Mouse (Mus musculus) MEL (cell line): ENCODE results near the gene Cops7a. TPM values are rescaled to one million over a fixed set of nuclear protein-coding genes. Genes with fewer than 3 reads are reported as not detected.

Experiments used
- DNase-seq: peaks from one replicate; pipeline ENCODE4 v3.0.0; 2011; ENCODE audit warnings: low read depth, low spot score
- H3K27ac ChIP-seq: 2 replicates; pipeline ENCODE4 v1.5.1; 2012; ENCODE audit warnings: low read depth, mild to moderate bottlenecking, control low read depth, low read length, moderate library complexity; ENCODE audit not compliant: control insufficient read depth
- H3K27me3 ChIP-seq, 2 experiments: fragments of 150-350 bp in 1 of 2; sonication (generic) in 1 of 2; 2 replicates each; pipeline ENCODE4 v1.6.1; 2012; ENCODE audit warnings: low read length in 2 of 2, mild to moderate bottlenecking in 2 of 2, improper control_type of control experiment in 1 of 2, moderate library complexity in 1 of 2; ENCODE audit not compliant: insufficient read depth in 2 of 2, control insufficient read depth in 1 of 2
- H3K36me3 ChIP-seq, 2 experiments: 2 replicates each; pipeline ENCODE4 v1.6.1; 2012 to 2014; ENCODE audit warnings: low read length in 2 of 2, improper control_type of control experiment in 1 of 2, inconsistent platforms in 1 of 2, mild to moderate bottlenecking in 1 of 2; ENCODE audit not compliant: insufficient read depth in 2 of 2, control insufficient read depth in 1 of 2
- H3K4me1 ChIP-seq, 2 experiments: fragments of 150-350 bp in 1 of 2; sonication (generic) in 1 of 2; 2 replicates each; pipeline ENCODE4 v1.6.1; 2012; ENCODE audit warnings: low read length in 2 of 2, improper control_type of control experiment in 1 of 2, mild to moderate bottlenecking in 1 of 2; ENCODE audit not compliant: insufficient read depth in 2 of 2, control insufficient read depth in 1 of 2
- H3K4me3 ChIP-seq, 2 experiments: fragments of 150-350 bp in 1 of 2; sonication (generic) in 1 of 2; 2 replicates each; pipeline ENCODE4 v1.5.1; 2012; ENCODE audit warnings: low read depth in 2 of 2, low read length in 2 of 2, mild to moderate bottlenecking in 2 of 2, moderate library complexity in 2 of 2, control low read depth in 1 of 2, improper control_type of control experiment in 1 of 2; ENCODE audit not compliant: control insufficient read depth in 1 of 2, insufficient read depth in 1 of 2
- H3K79me2 ChIP-seq: 2 replicates; pipeline ENCODE4 v1.6.1; 2012; ENCODE audit warnings: mild to moderate bottlenecking, low read length, moderate library complexity; ENCODE audit not compliant: control insufficient read depth, poor library complexity, insufficient read depth
- H3K9ac ChIP-seq: 2 replicates; pipeline ENCODE4 v1.6.1; 2012; ENCODE audit warnings: low read depth, mild to moderate bottlenecking, control low read depth, low read length, moderate library complexity; ENCODE audit not compliant: control insufficient read depth, poor library complexity, severe bottlenecking
- H3K9me3 ChIP-seq: fragments of 150-350 bp; sonication (generic); replicated peaks from 2 replicates; pipeline ENCODE4 v1.6.1; 2012; ENCODE audit warnings: mild to moderate bottlenecking, low read length, improper control_type of control experiment, moderate library complexity; ENCODE audit not compliant: insufficient read depth
- CHD2 ChIP-seq: IDR thresholded peaks from 2 replicates; pipeline ENCODE4 v1.6.1; 2011; ENCODE audit warnings: low read length, improper control_type of control experiment
- ELF1 ChIP-seq: IDR thresholded peaks from 2 replicates; pipeline ENCODE4 v1.6.1; 2014; ENCODE audit warnings: low read depth, mild to moderate bottlenecking, inconsistent platforms, low read length, improper control_type of control experiment, moderate library complexity
- EP300 ChIP-seq, 2 experiments: IDR thresholded peaks; 2 replicates each; pipeline ENCODE4 v1.6.1; 2011; ENCODE audit warnings: improper control_type of control experiment in 2 of 2, low read length in 2 of 2, low read depth in 1 of 2, mild to moderate bottlenecking in 1 of 2
- ETS1 ChIP-seq: IDR thresholded peaks from 2 replicates; pipeline ENCODE4 v1.6.1; 2012; ENCODE audit warnings: low read depth, mild to moderate bottlenecking, inconsistent platforms, low read length, improper control_type of control experiment, moderate library complexity
- GABPA ChIP-seq: IDR thresholded peaks from 2 replicates; pipeline ENCODE4 v1.6.1; 2012; ENCODE audit warnings: low read depth, mild to moderate bottlenecking, inconsistent platforms, low read length, improper control_type of control experiment, moderate library complexity
- GATA1 ChIP-seq: IDR thresholded peaks from 2 replicates; pipeline ENCODE4 v1.6.1; 2011; ENCODE audit warnings: low read depth, low read length, improper control_type of control experiment
- HCFC1 ChIP-seq: IDR thresholded peaks from 2 replicates; pipeline ENCODE4 v1.6.1; 2012; ENCODE audit warnings: low read depth, mild to moderate bottlenecking, inconsistent platforms, low read length, improper control_type of control experiment, moderate library complexity
- JUND ChIP-seq: IDR thresholded peaks from 2 replicates; pipeline ENCODE4 v1.6.1; 2011; ENCODE audit warnings: low read depth, mild to moderate bottlenecking, improper control_type of control experiment, low read length
- MAFK ChIP-seq: IDR thresholded peaks from 2 replicates; pipeline ENCODE4 v1.6.1; 2011; ENCODE audit warnings: low read depth, mild to moderate bottlenecking, low read length, improper control_type of control experiment, borderline replicate concordance
- MAZ ChIP-seq: IDR thresholded peaks from 2 replicates; pipeline ENCODE4 v1.6.1; 2012; ENCODE audit warnings: low read depth, mild to moderate bottlenecking, inconsistent platforms, low read length, improper control_type of control experiment
- MXI1 ChIP-seq: IDR thresholded peaks from 2 replicates; pipeline ENCODE4 v1.6.1; 2011; ENCODE audit warnings: mild to moderate bottlenecking, low read depth, low read length, improper control_type of control experiment
- POLR2A ChIP-seq, 2 experiments: IDR thresholded peaks; 2 replicates each; pipeline ENCODE4 v1.6.1; 2011 to 2012; ENCODE audit warnings: low read length in 2 of 2, mild to moderate bottlenecking in 2 of 2, control low read depth in 1 of 2, improper control_type of control experiment in 1 of 2, low read depth in 1 of 2, moderate library complexity in 1 of 2; ENCODE audit not compliant: control insufficient read depth in 1 of 2, insufficient read depth in 1 of 2, poor library complexity in 1 of 2
- POLR2AphosphoS5 ChIP-seq: IDR thresholded peaks from 2 replicates; pipeline ENCODE4 v1.6.1; 2012; ENCODE audit warnings: low read depth, borderline replicate concordance, mild to moderate bottlenecking, inconsistent platforms, low read length, moderate library complexity, mixed read lengths
- RAD21 ChIP-seq: IDR thresholded peaks from 2 replicates; pipeline ENCODE4 v1.6.1; 2011; ENCODE audit warnings: mild to moderate bottlenecking, low read depth, low read length, improper control_type of control experiment
- RCOR1 ChIP-seq: IDR thresholded peaks from 2 replicates; pipeline ENCODE4 v1.6.1; 2012; ENCODE audit warnings: low read depth, mild to moderate bottlenecking, inconsistent platforms, low read length, improper control_type of control experiment
- SMC3 ChIP-seq: IDR thresholded peaks from 2 replicates; pipeline ENCODE4 v1.6.1; 2011; ENCODE audit warnings: low read depth, low read length, improper control_type of control experiment
- TBP ChIP-seq: IDR thresholded peaks from 2 replicates; pipeline ENCODE4 v1.8.0; 2011; ENCODE audit warnings: low read depth, low read length, improper control_type of control experiment
- UBTF ChIP-seq: IDR thresholded peaks from 2 replicates; pipeline ENCODE4 v1.6.1; 2012; ENCODE audit warnings: low read depth, mild to moderate bottlenecking, inconsistent platforms, low read length, improper control_type of control experiment, moderate library complexity, borderline replicate concordance; ENCODE audit not compliant: insufficient read depth
- ZKSCAN1 ChIP-seq: IDR thresholded peaks from 2 replicates; pipeline ENCODE4 v1.6.1; 2012; ENCODE audit warnings: low read depth, mild to moderate bottlenecking, inconsistent platforms, low read length, improper control_type of control experiment, moderate library complexity
- ZMIZ1 ChIP-seq: IDR thresholded peaks from 2 replicates; pipeline ENCODE4 v1.6.1; 2012; ENCODE audit warnings: low read depth, mild to moderate bottlenecking, inconsistent platforms, low read length, improper control_type of control experiment, moderate library complexity
- ZNF384 ChIP-seq: IDR thresholded peaks from 2 replicates; pipeline ENCODE4 v1.6.1; 2012; ENCODE audit warnings: low read depth, mild to moderate bottlenecking, inconsistent platforms, low read length, improper control_type of control experiment
- polyA plus RNA-seq, 2 experiments: library from polyadenylated mRNA; stranded (reverse) in 1 of 2; unstranded in 1 of 2; fragments of >175 nt in 1 of 2; fragments of >200 nt in 1 of 2; gene quantifications; 2 replicates each; pipeline versions ENCODE4 v1.2.1 to v1.2.4; 2012; ENCODE audit warnings: low replicate concordance in 2 of 2, low read depth in 1 of 2; ENCODE audit not compliant: insufficient read length in 2 of 2, insufficient read depth in 1 of 2, missing spikeins in 1 of 2
- total RNA-seq: library from RNA; depleted of rRNA; stranded (reverse); fragments of 300-350 nt; gene quantifications from 2 replicates; pipeline ENCODE4 v1.2.3, GENCODE M21; 2012

Gene Cops7a
- total and polyA plus RNA-seq, 3 experiments: 85.0 to 150 TPM; not detected in 1

DNA sequence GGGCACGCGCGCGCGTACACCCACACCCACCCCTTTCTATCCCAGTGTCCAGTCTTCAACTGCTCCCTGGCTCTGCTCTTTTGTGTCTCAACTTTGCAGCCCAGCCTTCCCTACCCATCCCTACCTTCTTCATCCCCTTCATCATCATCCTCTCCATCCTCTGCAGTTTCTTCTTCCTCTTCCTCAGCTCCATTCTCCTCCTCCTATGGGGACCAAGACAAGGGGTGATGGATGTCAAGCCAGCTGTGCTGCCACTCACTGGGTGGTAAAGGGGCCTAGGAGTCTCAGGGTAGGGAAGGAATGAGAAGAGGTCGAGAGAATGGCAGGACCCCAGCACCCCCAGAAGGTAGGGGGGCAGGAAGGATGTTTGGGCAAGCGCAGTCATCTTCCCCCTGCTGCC lies 50.8 kb downstream of the Cops7a start:
- Histone ChIP-seq H3K9ac (no peak overlapping the region), H3K79me2 (peaks cover 6% of the 10 kb centered on the region; the same call in 1 of the 2 replicates)
- TF ChIP-seq GABPA: no peak
- no peak for TF ChIP-seq CHD2
- TF ChIP-seq, all 39 proteins: peak for 0
- H3K27me3 ChIP-seq: no peaks in the 10 kb centered on the region
- peaks cover 20 to 37% of the 10 kb centered on the region in 2 experiments for H3K4me1 ChIP-seq
- H3K4me3 ChIP-seq: no peak overlapping the region
- no peak for DNase-seq
- H3K9me3 ChIP-seq: no peaks in the 10 kb centered on the region
- no peak overlapping the region for H3K27ac ChIP-seq
- H3K36me3 ChIP-seq: peaks cover 0 to 28% of the 10 kb centered on the region in 2 experiments; a peak in 2 of 4 replicates

DNA sequence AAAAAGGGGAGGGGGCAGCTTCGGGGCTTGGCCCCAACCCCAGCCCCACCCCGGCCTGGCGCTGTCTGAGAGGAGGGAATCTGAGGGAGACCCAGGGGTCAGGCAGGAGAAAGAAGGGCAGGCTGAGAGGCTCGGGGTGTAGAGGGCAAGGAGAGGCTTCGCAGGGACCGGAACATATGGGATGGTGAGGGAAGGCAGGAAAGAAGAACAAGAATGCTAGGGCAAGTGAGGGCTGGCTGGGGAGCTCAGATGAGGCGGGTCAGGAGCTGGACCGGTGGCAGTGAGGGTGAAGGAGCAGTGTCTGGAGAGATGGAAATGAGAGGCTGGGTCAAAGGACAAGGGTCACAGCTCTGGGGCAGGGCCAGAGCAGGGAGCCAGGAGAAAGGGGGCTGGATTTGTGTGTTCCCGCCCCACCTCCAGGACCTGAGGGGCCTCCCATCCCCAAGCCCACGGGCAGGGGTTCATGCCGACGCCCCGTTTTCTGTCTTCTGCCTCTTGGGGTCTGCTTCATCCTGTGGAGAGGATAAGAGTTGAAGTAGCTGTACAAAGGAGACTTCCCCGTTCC lies 51.5 kb downstream of the Cops7a start:
- Histone ChIP-seq H3K36me3 (peaks cover 0 to 23% of the 10 kb centered on the region in 2 experiments; a peak in 2 of 4 replicates), H3K9me3 (no peaks in the 10 kb centered on the region)
- TF ChIP-seq JUND: no peak
- TF ChIP-seq POLR2AphosphoS5: no peak
- TF ChIP-seq MXI1: no peak
- TF ChIP-seq ZKSCAN1: no peak
- no peak for TF ChIP-seq RCOR1
- TF ChIP-seq ZNF384: no peak
- no peak for TF ChIP-seq UBTF
- TF ChIP-seq, all 39 proteins: peak for 0
- Histone ChIP-seq H3K27me3 (no peaks in the 10 kb centered on the region), H3K9ac (no peak overlapping the region), H3K27ac (no peak overlapping the region), H3K4me3 (no peak overlapping the region), H3K79me2 (peaks cover 6% of the 10 kb centered on the region; the same call in 1 of the 2 replicates), H3K4me1 (peaks cover 15 to 33% of the 10 kb centered on the region in 2 experiments)
- no peak for DNase-seq

DNA sequence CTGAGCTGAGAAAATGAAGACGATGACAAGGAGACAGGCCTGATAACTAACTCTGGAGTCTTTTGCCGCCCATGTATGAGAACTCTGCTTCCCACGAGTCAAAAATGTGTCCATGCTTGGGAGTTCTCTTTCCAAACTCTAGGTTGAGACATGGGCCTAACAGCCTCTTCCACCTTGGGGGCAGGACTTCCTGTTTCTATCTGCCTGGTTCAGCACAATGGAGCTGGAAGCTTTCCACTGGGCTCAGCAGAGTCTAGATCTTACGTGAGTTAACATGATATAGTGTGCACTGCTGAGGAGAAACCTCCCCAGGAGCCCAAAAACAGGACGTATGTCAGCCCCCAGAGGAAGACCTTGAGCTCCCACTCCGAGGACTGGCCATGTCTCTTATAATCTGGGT lies 52.1 kb downstream of the Cops7a start:
- peak; percentile 66 for TF ChIP-seq TBP
- TF ChIP-seq SMC3: no peak
- no peak for TF ChIP-seq CHD2
- no peak for TF ChIP-seq MAFK
- TF ChIP-seq GATA1: 0 out of 2 replicates have a peak, but pooled peaks have one; percentile 18
- peak in 1 of 2 experiments; percentile 37; a peak in 1 of 4 replicates for TF ChIP-seq EP300 (IDR thresholded peaks at IDR 0.05; ENCODE audit: low read depth in 1 of 2, low read length in 2 of 2)
- TF ChIP-seq RAD21: no peak
- TF ChIP-seq MXI1: 0 out of 2 replicates have a peak, but pooled peaks have one; percentile 26
- peak; percentile 22; the same call in 1 of the 2 replicates for TF ChIP-seq ZMIZ1
- TF ChIP-seq HCFC1: peak; percentile 23; the same call in 1 of the 2 replicates
- peak; percentile 29; the same call in 1 of the 2 replicates for TF ChIP-seq MAZ
- peak; percentile 37 to 51; a peak in 2 of 4 replicates for TF ChIP-seq POLR2A (IDR thresholded peaks at IDR 0.05; ENCODE audit: control insufficient read depth in 1 of 2, insufficient read depth in 1 of 2, low read depth in 1 of 2, low read length in 2 of 2, poor library complexity in 1 of 2)
- peak; percentile 42 for TF ChIP-seq ETS1
- TF ChIP-seq ELF1: peak; percentile 74
- peak overlapping the region; percentile 83 for H3K27ac ChIP-seq
- H3K4me1 ChIP-seq: peaks cover 11 to 29% of the 10 kb centered on the region in 2 experiments

More for the DNA sequence above, 52.1 kb downstream of the Cops7a start:
- Histone ChIP-seq H3K4me3 (no peak overlapping the region), H3K79me2 (peaks cover 6% of the 10 kb centered on the region; the same call in 1 of the 2 replicates), H3K9me3 (no peaks in the 10 kb centered on the region), H3K9ac (peak overlapping the region; percentile 32), H3K36me3 (peaks cover 0 to 18% of the 10 kb centered on the region in 2 experiments; a peak in 2 of 4 replicates), H3K27me3 (no peaks in the 10 kb centered on the region)
- DNase-seq: peak; percentile 82
